Mouse (Mus musculus): ENCODE measurements around the gene Lbhd1.

GRCm38 (mm10) chr19:8851639-8852038 is 31.9 kb upstream of the Lbhd1 start:
- TF ChIP-seq POLR2A (IDR thresholded peaks at IDR 0.05; ENCODE audit: low read depth, low read length) (no peak), CTCF (IDR thresholded peaks at IDR 0.05; ENCODE audit: borderline replicate concordance, insufficient read depth, low read length) (no peak)

All from embryonic fibroblast, embryonic 13.5 days (primary cell).